Mouse (Mus musculus) T-helper 2 cell (primary cell): ENCODE data around the gene Sh3bp4.

Experiments
- in situ Hi-C: fragments of 300-600 bp; cut with MboI, MseI; formaldehyde crosslinking; loops from one replicate; pipeline ENCODE4 v1.15.1; 2025; ENCODE audit warnings: high pct_unique_total_duplicates

Gene Sh3bp4

GRCm38 (mm10) chr1:89070103-89070700 is at the start of gene Sh3bp4:
Gene Sh3bp4 (plus strand): TSS chr1:89070415.
- in situ Hi-C loops = loop anchor here (5.0 to 10.0 kb wide), 2 partner anchors 52 to 115 kb away; no protein-coding TSS in a partner anchor

- in situ Hi-C loops = no loop called here
These were observed 47.2 kb upstream of the Sh3bp4 start for GRCm38 (mm10) chr1:89022997-89023396.

DNA sequence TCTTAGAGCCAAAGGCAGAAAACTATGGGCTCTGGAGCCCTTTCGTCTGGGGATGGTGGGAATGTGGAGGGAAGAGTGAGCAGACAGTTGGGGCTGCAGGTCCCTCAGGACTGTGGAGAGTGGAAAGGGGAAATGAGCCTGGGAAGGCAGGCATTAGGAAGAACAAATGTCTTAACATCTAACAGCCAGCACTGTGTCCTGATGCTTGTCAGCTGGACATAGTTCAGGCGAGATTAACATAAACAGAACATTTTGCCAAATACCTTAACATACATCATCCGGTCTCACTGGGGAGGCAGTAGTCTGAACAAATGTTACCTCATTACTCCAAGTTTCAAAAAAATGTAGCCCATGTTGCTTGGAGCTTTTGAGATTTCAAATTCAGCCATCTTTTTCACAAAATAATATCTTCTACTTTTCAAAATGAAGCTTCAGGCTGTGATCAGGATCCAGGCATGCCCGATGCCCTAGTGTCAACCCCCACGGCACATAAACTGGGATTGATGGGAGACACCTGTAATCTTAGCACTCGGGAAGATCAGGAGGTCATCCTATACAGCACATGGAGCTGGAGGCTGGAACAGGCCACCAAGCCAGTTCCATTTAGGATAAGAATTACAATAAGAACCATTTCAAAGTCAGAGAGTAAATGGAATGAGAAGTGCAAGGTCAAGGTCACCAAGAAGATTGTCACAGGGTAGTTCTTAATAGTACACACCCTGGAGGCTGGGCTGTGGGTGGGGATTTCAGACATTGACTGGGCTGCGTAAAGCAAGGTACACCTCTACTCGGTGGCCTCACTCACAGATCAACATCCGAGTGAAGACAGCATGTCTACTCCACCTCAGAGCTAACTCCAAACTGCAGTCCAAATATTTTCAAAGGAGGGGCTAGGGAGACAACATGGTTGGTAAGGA is 45.3 kb upstream of the Sh3bp4 start:
- in situ Hi-C loops = no loop called here

GRCm38 (mm10) chr1:89026040-89026439 is 44.2 kb upstream of the Sh3bp4 start:
- in situ Hi-C loops = no loop called here

DNA sequence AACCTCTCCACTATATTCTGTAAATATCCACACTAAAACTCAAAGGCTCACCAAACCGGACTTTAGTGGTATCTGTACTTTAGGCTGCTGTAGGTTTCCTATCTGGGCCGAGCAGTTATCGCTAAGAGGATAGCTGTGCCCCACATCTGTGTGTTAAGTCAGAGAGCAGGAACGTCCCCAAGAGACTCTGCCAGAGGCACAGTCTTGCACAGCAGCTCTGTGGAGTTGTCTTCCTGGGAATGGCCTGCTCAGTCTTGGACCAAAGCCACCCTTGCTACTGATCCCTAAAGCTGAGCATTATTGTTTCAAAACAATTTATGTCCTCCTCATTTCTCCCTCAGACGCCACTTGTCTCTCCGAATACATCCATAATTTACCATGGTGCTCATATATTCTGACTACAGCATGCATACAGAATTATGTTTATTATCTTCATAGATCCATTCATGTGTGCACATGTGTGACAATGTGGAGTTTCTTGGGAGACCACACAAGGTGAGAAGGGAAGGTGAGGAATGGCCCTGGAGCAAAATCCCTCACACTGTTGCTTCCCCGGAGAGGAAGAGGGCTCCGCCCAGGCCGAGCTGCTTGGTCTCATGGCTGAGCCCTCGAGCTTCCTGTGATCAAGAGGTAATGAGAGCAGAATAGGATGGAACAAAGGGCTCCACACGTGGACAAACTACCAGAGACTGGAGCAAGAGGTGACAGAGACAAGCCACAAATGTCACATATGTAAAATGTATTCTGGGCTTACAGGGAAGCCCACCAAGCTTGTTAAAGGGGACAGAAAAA is 40.9 kb upstream of the Sh3bp4 start:
- in situ Hi-C loops = no loop called here

- in situ Hi-C loops = no loop called here
These were observed 36.6 kb upstream of the Sh3bp4 start for GRCm38 (mm10) chr1:89033661-89034060.

DNA sequence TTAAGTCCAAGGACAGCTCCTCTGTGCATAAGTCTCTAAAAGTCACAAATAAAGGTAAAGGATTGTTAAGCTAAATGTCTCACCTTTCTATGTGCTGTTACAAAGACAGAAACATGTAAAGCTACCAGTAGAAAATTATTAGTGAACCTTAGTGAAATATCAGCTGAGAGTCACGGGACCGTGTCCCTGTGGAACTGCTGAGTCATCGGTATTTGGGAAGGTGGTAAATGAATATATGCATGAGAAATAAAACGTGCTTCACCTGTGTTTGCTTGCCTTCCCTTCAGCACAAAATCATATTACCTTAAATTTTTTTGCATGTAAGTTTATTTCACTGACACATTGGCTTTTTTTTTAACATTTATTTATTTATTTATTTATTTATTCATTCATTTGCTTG is 36.2 kb upstream of the Sh3bp4 start:
- in situ Hi-C loops = no loop called here

DNA sequence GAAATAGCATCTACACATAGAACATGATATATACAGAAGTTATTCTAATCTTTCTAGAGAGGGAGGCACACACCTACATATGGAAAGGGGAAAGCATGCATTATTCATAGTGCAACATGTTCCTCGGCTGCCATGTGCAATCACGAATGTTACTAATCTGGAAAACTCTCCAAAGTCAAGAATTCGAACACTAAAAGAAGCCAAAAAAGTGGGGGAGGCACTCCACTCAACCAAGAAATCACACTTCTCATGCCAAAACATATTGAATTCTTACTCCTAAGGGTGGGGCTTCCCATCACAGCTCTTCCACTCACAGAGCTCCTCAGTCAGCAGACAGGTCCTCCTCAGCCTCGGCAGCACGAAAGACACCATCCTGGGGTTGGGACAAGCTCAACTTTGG is 35.1 kb upstream of the Sh3bp4 start:
- in situ Hi-C loops = no loop called here

GRCm38 (mm10) chr1:89039836-89040235 is 30.4 kb upstream of the Sh3bp4 start:
- in situ Hi-C loops = loop anchor here (10.0 kb wide), 1 partner anchor 155 kb away; no protein-coding TSS in a partner anchor

DNA sequence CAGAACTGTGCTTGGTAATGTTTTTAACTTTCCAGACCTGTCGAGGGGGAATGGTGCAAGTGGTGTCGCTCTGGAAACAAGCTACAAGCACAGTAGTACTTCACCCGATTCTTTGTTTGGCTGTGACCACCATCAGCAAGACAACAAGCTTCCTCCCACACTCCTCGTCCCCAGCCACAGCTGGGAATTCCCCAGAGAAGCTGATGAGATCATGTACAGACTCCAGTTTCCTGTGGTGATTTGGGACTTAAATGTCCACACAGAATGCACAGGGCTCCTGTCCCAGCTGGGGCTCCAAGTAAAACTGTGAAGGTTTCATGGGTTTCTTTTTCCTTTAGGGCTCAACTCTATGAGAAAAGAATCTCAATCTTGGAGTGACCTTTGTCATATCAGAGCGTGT is 28.9 kb upstream of the Sh3bp4 start:
- in situ Hi-C loops = loop anchor here (10.0 kb wide), 1 partner anchor 154 kb away; no protein-coding TSS in a partner anchor

DNA sequence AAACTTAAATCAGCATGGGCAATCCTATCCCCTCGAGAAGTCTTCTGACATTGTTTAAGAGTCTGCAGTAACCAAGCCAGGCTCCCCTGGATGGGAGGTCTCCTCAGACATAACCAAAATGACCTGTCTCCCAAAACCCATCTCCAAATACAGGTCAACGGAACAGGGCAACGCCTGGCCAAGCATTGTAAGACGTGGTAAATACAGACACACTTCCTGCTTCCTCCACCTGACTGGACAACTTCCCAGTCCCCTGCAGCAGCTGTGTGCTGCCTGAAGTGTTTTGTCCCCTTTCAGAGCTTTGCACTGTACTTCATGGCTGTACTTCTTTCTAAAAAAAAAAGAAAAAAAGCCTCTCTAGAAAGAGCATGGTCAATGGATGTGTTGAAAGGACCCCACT is 28.1 kb upstream of the Sh3bp4 start:
- in situ Hi-C loops = loop anchor here (10.0 kb wide), 1 partner anchor 153 kb away; no protein-coding TSS in a partner anchor

- in situ Hi-C loops = loop anchor here (10.0 kb wide), 1 partner anchor 152 kb away; no protein-coding TSS in a partner anchor
These were observed 27.3 kb upstream of the Sh3bp4 start for GRCm38 (mm10) chr1:89042956-89043355.

DNA sequence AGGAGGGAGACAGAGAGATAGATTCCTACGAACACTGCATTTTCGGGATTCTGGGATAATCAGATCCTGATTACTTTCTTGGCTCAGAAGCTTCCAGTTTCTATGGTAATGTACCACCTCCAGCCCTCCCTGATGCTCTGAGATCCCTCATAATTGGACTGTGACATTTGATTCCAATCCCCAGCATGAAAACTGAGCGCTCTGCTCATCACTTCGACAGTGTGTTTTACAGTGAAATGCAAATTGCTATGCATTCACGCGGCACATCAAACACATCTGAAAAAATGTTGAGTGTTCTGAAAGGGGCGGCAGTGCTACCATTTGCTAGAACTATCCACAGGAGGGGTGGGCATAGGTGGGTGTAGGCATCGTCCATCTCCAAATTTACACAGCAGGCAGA is 24.8 kb upstream of the Sh3bp4 start:
- in situ Hi-C loops = loop anchor here (10.0 kb wide), 1 partner anchor 149 kb away; no protein-coding TSS in a partner anchor

- in situ Hi-C loops = loop anchor here (10.0 kb wide), 1 partner anchor 145 kb away; no protein-coding TSS in a partner anchor
These were observed 20.7 kb upstream of the Sh3bp4 start for GRCm38 (mm10) chr1:89049506-89049905.

- in situ Hi-C loops = no loop called here
These were observed 14.0 kb upstream of the Sh3bp4 start for GRCm38 (mm10) chr1:89056175-89056574.

GRCm38 (mm10) chr1:89057430-89057829 is 12.8 kb upstream of the Sh3bp4 start:
- in situ Hi-C loops = no loop called here

DNA sequence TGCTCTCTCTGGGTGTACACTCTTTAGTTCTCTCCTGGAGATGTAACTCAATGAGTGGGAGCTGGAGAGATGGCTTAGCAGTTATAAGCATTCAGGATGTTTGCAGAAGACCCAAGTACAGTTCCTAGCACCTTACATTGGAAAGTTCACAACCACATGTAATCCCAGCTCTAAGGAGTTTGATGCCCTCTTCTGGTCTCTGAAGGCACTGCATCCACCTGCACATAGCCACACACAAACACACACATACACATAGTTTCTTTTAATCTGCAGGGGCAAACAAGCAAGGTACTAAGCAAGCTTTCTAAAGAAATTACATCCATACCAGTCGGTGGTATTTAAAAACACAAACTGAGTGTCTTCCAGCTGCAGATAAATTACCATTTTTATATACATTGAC is 12.2 kb upstream of the Sh3bp4 start:
- in situ Hi-C loops = no loop called here

- in situ Hi-C loops = no loop called here
These were observed 7.2 kb upstream of the Sh3bp4 start for GRCm38 (mm10) chr1:89062977-89063376.

DNA sequence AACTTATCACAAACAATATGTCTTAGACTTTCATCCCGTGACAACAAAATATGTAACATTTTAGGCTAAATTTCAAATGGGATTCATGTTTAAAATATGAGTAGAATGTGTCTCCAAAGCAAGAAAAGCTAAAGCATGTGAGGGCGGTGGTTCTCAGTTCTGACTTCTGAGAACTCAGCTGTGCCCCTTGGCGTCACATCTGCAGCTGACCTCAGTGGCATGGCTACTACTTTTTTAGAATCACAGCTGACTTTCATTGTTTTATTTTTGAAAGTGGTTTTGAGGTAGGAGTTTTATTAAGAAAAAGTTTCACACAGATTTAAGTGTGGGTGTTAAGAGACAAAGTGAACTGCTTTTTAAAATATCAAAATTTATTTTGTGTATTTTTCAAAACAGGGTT is 6.4 kb upstream of the Sh3bp4 start:
- in situ Hi-C loops = no loop called here

- in situ Hi-C loops = no loop called here
These were observed 1.4 kb upstream of the Sh3bp4 start for GRCm38 (mm10) chr1:89068812-89069211.

DNA sequence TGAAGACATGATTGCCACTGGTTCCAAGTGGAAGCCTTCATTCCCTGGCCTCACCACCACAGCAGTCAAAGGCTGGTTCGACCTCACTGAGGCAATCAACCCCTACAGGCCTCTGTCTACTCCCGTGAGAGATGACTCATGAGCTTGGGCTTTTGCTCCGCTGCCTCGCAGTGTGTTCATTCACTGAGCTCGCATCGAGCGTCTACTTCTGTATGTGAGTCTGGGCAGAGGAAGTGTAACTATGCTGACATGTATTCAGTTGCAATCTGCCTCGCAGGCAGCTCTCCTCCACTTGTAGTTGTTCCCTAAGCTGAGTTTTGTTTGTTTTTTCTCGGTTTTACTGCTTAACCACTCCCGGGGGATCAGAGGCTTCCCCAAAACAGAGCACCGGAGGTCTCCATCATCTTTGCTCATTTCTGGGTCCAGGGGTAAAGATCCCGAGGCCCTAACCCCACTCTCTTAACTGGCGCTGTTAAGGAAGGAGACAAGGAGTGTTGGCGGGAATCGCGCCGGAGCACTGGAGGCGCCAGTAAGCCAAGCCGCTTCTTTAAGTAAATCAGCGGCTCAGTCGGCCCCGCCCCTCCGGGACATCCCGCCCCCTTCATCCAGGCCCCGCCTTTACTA is 624 bp upstream of the Sh3bp4 start:
- in situ Hi-C loops = loop anchor here (5.0 to 10.0 kb wide), 2 partner anchors 53 to 115 kb away; no protein-coding TSS in a partner anchor
